Mouse (Mus musculus): ENCODE data around the gene Eqtn.

The Eqtn gene

DNA sequence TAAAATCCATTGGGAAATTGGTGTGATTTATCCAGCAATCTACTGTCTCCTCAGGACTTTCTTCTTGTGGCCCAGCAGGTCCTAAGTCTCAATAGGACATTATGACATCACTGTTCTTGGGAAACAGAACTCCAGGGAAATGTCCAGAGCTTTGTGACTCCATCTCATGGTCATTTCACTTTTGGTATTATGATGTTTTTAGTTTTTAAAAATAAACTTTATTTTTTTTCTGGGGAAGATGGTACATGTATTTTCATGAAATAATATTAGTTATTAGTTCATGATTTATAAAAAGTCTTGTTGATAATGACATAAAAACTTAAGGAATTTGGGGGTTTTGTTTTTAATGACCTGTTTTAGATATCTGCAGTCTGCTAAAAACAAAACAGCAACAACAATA, at the start of gene Eqtn:
Gene Eqtn (minus strand): TSS at position 101 of the 400 bp plus-strand sequence.
- no peak for ATAC-seq (ENCODE audit: low TSS enrichment)

DNA sequence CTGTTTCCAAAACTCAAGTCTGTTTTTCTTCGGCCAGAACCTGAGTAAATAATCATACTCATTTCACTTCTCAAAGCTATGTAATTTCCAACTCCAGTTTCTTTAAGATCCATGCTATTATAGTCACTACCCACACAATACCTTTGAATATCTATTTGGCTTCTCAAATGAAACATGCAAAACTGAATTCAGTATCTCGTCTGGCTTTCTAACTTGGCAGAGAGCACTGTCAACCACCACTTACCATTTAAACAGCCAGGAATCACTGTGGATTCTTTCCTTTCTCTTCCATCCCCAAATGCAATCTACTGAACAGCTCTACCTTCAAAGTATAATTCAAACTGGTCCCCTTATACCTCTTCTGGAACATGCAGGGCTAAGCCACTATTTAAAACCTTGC, 44.7 kb upstream of the Eqtn start:
- ATAC-seq (ENCODE audit: low TSS enrichment) = peak; percentile 88

DNA sequence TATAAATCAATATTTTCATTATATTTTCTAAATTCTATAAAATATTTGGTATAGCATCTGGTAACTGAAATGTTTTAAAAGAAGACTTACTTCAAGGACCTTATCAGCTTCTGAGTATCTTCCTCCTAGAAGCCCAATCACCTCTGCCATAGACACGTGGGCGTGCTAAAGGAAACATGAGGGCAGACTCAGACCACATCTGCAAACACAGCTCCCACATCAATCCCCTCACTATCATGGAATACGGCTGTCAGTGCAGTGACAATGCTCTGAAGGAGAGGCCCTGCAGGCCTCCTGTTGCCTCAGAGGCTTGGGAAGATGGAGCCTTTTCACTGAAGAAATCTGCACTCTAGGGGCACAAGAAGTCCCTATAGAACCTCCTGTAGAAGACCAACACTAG, 24.1 kb upstream of the Eqtn start:
- no peak for ATAC-seq (ENCODE audit: low TSS enrichment)

DNA sequence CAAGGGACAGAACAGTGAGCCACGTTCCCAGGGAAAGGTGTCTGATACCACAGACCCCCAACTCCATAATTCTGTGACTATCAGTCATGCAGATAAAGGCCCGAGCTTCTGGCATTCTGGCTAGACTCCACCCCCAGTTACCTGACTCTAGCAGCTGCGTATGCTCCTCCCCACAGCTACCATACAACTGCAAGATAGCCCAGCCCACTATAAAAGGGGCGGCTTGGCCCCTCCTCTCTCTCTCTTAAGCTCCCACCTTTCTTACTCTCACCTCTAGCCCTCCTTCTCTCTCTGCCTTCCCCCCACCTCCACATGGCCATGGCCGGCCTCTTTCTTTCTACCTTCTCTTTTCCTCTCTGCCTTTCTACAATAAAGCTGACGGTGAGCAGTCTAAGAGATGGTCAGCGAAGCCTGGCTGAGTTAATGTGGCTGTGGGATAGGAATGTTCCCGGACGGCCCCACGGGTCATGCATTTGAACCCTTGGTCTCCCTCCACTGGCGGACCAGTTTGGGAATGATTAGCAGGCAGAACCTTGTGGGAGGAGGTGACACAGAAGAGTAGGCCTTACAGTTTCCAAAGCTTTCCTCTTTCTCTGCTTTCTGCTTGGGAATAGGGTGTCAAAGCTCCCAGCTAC, 12.7 kb upstream of the Eqtn start:
- no peak for ATAC-seq (ENCODE audit: low TSS enrichment)

DNA sequence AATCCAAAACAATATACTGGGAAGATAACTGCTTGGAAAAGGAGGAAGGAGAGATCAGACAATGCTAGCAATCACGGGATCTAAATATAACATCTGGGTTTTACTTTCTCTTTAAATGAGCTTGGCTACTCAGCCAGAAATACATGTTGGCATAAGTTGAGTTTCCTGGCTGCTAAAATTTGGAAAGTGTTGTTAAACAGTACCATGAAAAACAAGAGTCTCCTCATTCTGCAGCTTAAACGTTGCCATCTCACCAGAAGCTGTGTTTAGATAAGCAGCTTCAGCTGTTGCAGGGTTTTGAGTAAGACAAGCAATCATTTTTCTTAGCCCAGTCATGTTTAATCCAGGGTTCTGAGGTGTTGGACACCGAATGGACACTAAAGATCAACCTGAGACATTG, 26.9 kb downstream of the Eqtn start:
- ATAC-seq (ENCODE audit: low TSS enrichment) = peak; percentile 93

DNA sequence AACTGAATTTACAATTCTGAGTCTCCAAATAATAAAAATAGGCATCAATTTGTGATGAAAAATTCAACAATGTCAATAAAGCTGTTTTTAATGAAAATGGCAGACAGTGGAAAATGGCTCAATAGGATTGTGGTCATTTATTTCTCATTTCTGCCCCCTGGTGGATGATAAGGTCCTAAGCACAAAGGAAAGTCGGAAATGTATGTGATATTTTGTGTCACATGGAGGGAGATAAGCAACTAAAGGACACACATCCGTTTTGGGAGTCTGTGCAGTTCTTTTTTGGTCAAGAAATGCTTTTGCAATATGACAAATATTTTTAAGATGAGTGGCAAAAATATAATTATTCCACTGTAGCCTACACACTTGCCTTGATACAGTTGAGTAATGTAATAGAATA, 27.9 kb downstream of the Eqtn start:
- ATAC-seq (ENCODE audit: low TSS enrichment) = peak; percentile 70; the same call in 1 of the 2 replicates
